Mouse (Mus musculus): ENCODE data around the gene Nol12.

GRCm38 (mm10) chr15:78936403-78936802 lies 1.7 kb downstream of the Nol12 start:
- TF ChIP-seq CTCF (conservative IDR thresholded peaks at IDR 0.05; ENCODE audit: low read length) (no peak), POU5F1 (IDR thresholded peaks at IDR 0.05; ENCODE audit: borderline replicate concordance, low read length) (no peak)
